ENCODE assay signal across 12 mouse cellular contexts in the genomic region with DNA sequence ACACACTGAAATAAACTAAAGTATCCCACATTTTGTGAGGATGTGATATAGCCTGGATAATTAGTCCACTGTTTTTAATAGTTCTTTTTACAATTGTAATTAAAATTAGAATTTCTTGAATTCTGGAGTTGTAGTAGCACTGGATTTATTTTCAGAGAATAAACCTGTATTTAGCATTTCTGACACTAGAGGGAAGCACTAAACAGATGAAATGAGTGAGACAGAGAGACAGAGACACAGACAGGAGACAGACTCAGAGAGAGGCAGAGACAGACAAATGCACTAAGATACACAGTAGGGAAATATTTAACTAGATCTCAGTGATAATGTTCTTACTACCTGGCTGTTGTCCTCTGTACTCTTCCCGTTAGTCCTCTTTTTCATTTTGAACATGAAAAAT.
DNase-seq lines count a peak whose midpoint lies in the region; ATAC-seq and TF ChIP-seq lines count a peak whose summit lies in the region.
"Had no signal": no experiment of that assay in that cellular context is flagged by ENCODE, and none has a peak within 500 bp of the region (broad histone marks: within the 10 kb centered on the region; RNA-seq: fewer than 3 reads in every experiment).

No protein-coding gene starts in this region.

- ATAC-seq in lung, postnatal 0 days = no peak

- peak; percentile 68 for TF ChIP-seq CTCF in heart, adult 2 months (IDR thresholded peaks at IDR 0.05)
- TF ChIP-seq CTCF in lung, postnatal 0 days (IDR thresholded peaks at IDR 0.05) = peak; percentile 60

- H3K27me3 ChIP-seq in heart, adult 2 months (ENCODE audit: control insufficient read depth, insufficient read depth, low read length) = no peaks in the 10 kb centered on the region
- no peaks in the 10 kb centered on the region for H3K27me3 ChIP-seq in lung, postnatal 0 days (replicated peaks; ENCODE audit: insufficient read depth, low read length)
- H3K27me3 ChIP-seq: limb, embryonic 15.5 days had no signal

- no peak for TF ChIP-seq POLR2A in heart, adult 2 months (IDR thresholded peaks at IDR 0.05; ENCODE audit: insufficient read depth, low read depth, low read length)

- no peaks in the 10 kb centered on the region for H3K36me3 ChIP-seq in heart, adult 2 months (ENCODE audit: control insufficient read depth, insufficient read depth, low read length)
- no peaks in the 10 kb centered on the region for H3K36me3 ChIP-seq in lung, postnatal 0 days (ENCODE audit: insufficient read depth, low read length)
- H3K36me3 ChIP-seq: limb, embryonic 15.5 days had no signal

- H3K4me3 ChIP-seq in heart, adult 2 months = no peak overlapping the region
- no peak overlapping the region for H3K4me3 ChIP-seq in lung, postnatal 0 days (ENCODE audit: low read depth, low read length)
- H3K4me3 ChIP-seq: limb, embryonic 15.5 days had no signal

- no peak for TF ChIP-seq EP300 in heart, adult 2 months (IDR thresholded peaks at IDR 0.05; ENCODE audit: insufficient read depth, low read depth, low read length)
- TF ChIP-seq EP300 in lung, postnatal 0 days (IDR thresholded peaks at IDR 0.05) = no peak

- H3K4me2 ChIP-seq in lung, postnatal 0 days (replicated peaks; ENCODE audit: low read depth, low read length) = no peak overlapping the region
- H3K4me2 ChIP-seq: heart, embryonic 11.5 days; limb, embryonic 15.5 days had no signal

- no peaks in the 10 kb centered on the region for H3K9me3 ChIP-seq in lung, postnatal 0 days (ENCODE audit: low read length)
- H3K9me3 ChIP-seq: limb, embryonic 15.5 days had no signal

- no peak overlapping the region for H3K27ac ChIP-seq in heart, adult 2 months
- no peak overlapping the region for H3K27ac ChIP-seq in lung, postnatal 0 days (ENCODE audit: low read length)
- H3K27ac ChIP-seq: limb, embryonic 15.5 days had no signal

- no peak for DNase-seq in heart, adult 2 months
- no peak for DNase-seq in heart, adult 11 months
- no peak for DNase-seq in lung, postnatal 0 days (ENCODE audit: low spot score)
- DNase-seq in lung, postnatal 36 days = no peak
- peak; percentile 42 for DNase-seq in brain, adult 2 months (ENCODE audit: low read depth, low spot score)
- DNase-seq in retina, postnatal 7 days (ENCODE audit: low read depth, low spot score) = peak; percentile 25
- DNase-seq in heart, adult 9 months (ENCODE audit: low spot score in 2 of 2) = no peak
- DNase-seq in neural tube, embryonic 10.5 days (ENCODE audit: extremely low spot score, low spot score) = no peak
- DNase-seq: kidney, postnatal 14 days; right cerebral cortex, postnatal 14 days had no signal

- WGBS in heart, adult 2 months = 76% methylated on average over 1 of the region's 1 CpGs
- 59% methylated on average over 1 of the region's 1 CpGs for WGBS in lung, postnatal 0 days

- H3K4me1 ChIP-seq in heart, adult 2 months (ENCODE audit: control insufficient read depth, insufficient read depth, low read length) = no peaks in the 10 kb centered on the region
- H3K4me1 ChIP-seq in lung, postnatal 0 days (ENCODE audit: insufficient read depth, low read depth, low read length) = no peaks in the 10 kb centered on the region
- H3K4me1 ChIP-seq: limb, embryonic 15.5 days had no signal

- H3K9ac ChIP-seq in heart, adult 2 months (ENCODE audit: low read depth, low read length) = no peak overlapping the region
- no peak overlapping the region for H3K9ac ChIP-seq in lung, postnatal 0 days (replicated peaks; ENCODE audit: low read depth)
- H3K9ac ChIP-seq: limb, embryonic 15.5 days had no signal

- no peaks in the 10 kb centered on the region for H3K79me2 ChIP-seq in heart, adult 2 months (replicated peaks; ENCODE audit: control insufficient read depth, insufficient read depth, low read length)

- intact Hi-C loops in heart, adult 2 months (cut with DNase I) = no loop called here

Comparison
In these comparisons a context has a peak if more than half of its experiments do, and no peak if none do; other contexts are left out.
1. DNase-seq: peak in brain, adult 2 months (single experiment) and retina, postnatal 7 days (single experiment); none in heart, adult 2 months (0 of 2), heart, adult 11 months (single experiment), lung, postnatal 0 days (single experiment), lung, postnatal 36 days (single experiment), heart, adult 9 months (0 of 2) and neural tube, embryonic 10.5 days (single experiment).